ENCODE assay signal across 23 mouse cellular contexts in genomic region chr4:150846316-150846715, GRCm38 (mm10). TPM values are rescaled to one million over a fixed set of nuclear protein-coding genes. Genes with fewer than 3 reads are reported as not detected.
DNase-seq lines count a peak whose midpoint lies in the region; ATAC-seq and TF ChIP-seq lines count a peak whose summit lies in the region.
"Had no signal": no experiment of that assay in that cellular context is flagged by ENCODE, and none has a peak within 500 bp of the region (broad histone marks: within the 10 kb centered on the region; RNA-seq: fewer than 3 reads in every experiment).

No protein-coding gene starts in this region.

- TF ChIP-seq CTCF in heart, adult 2 months (IDR thresholded peaks at IDR 0.05), result no peak

- peak; percentile 58 for DNase-seq in embryonic facial prominence, embryonic 14.5 days (ENCODE audit: low spot score)
- DNase-seq in embryonic facial prominence, embryonic 10.5 days (ENCODE audit: low spot score), result no peak
- no peak for DNase-seq in heart, adult 2 months
- DNase-seq in midbrain, embryonic 14.5 days, result peak; percentile 56
- no peak for DNase-seq in adrenal gland, adult 8-10 months
- DNase-seq: adrenal gland, postnatal 10 days; B cell, adult 2 months; cerebellum, adult 18-20 months; cerebellum, adult 9-11 months; cerebellum, postnatal 36 days; gastrocnemius, postnatal 10 days; heart, adult 18-20 months; kidney, adult 18-20 months had no signal

- H3K27ac ChIP-seq in embryonic facial prominence, embryonic 14.5 days (replicated peaks; ENCODE audit: low read depth, low read length), result no peak overlapping the region
- no peak overlapping the region for H3K27ac ChIP-seq in embryonic facial prominence, embryonic 10.5 days (replicated peaks)
- H3K27ac ChIP-seq in heart, adult 2 months, result peak overlapping the region; percentile 11; the same call in 1 of the 2 replicates
- H3K27ac ChIP-seq in heart, embryonic 11.5 days (ENCODE audit: low read depth, low read length), result no peak overlapping the region
- H3K27ac ChIP-seq in midbrain, embryonic 14.5 days (replicated peaks; ENCODE audit: low read depth, low read length), result no peak overlapping the region
- no peak overlapping the region for H3K27ac ChIP-seq in midbrain, embryonic 16.5 days (ENCODE audit: low read length)
- H3K27ac ChIP-seq: embryonic facial prominence, embryonic 15.5 days; forebrain, embryonic 12.5 days; intestine, embryonic 15.5 days had no signal

- H3K9me3 ChIP-seq in embryonic facial prominence, embryonic 14.5 days (ENCODE audit: control insufficient read depth, low read length), result no peaks in the 10 kb centered on the region
- H3K9me3 ChIP-seq in embryonic facial prominence, embryonic 10.5 days, result no peaks in the 10 kb centered on the region
- H3K9me3 ChIP-seq in heart, embryonic 11.5 days (replicated peaks; ENCODE audit: control insufficient read depth, low read length), result no peaks in the 10 kb centered on the region
- no peaks in the 10 kb centered on the region for H3K9me3 ChIP-seq in midbrain, embryonic 14.5 days (ENCODE audit: control insufficient read depth, low read length)
- no peaks in the 10 kb centered on the region for H3K9me3 ChIP-seq in midbrain, embryonic 16.5 days (replicated peaks; ENCODE audit: control insufficient read depth, low read length, poor library complexity, severe bottlenecking)
- H3K9me3 ChIP-seq: embryonic facial prominence, embryonic 15.5 days; forebrain, embryonic 12.5 days; G1E; heart, embryonic 12.5 days; hindbrain, embryonic 10.5 days; intestine, embryonic 15.5 days had no signal

- H3K4me1 ChIP-seq in embryonic facial prominence, embryonic 14.5 days (ENCODE audit: control insufficient read depth, insufficient read depth, low read length), result no peaks in the 10 kb centered on the region
- peaks cover 9% of the 10 kb centered on the region for H3K4me1 ChIP-seq in embryonic facial prominence, embryonic 10.5 days
- H3K4me1 ChIP-seq in heart, adult 2 months (ENCODE audit: control insufficient read depth, insufficient read depth, low read length), result no peaks in the 10 kb centered on the region
- H3K4me1 ChIP-seq in heart, embryonic 11.5 days (ENCODE audit: control insufficient read depth, insufficient read depth, low read length), result no peaks in the 10 kb centered on the region
- peaks cover 9% of the 10 kb centered on the region; the same call in 1 of the 2 replicates for H3K4me1 ChIP-seq in midbrain, embryonic 14.5 days (ENCODE audit: control insufficient read depth, insufficient read depth, low read length)
- H3K4me1 ChIP-seq in midbrain, embryonic 16.5 days (ENCODE audit: control insufficient read depth, insufficient read depth, low read length), result no peaks in the 10 kb centered on the region
- H3K4me1 ChIP-seq: embryonic facial prominence, embryonic 15.5 days; intestine, embryonic 15.5 days had no signal

- H3K27me3 ChIP-seq in embryonic facial prominence, embryonic 14.5 days (replicated peaks; ENCODE audit: control insufficient read depth, insufficient read depth, low read length), result no peaks in the 10 kb centered on the region
- peaks cover 9% of the 10 kb centered on the region for H3K27me3 ChIP-seq in embryonic facial prominence, embryonic 10.5 days (replicated peaks; ENCODE audit: low read depth, poor library complexity, severe bottlenecking)
- no peaks in the 10 kb centered on the region; the same call in 1 of the 2 replicates for H3K27me3 ChIP-seq in heart, adult 2 months (ENCODE audit: control insufficient read depth, insufficient read depth, low read length)
- H3K27me3 ChIP-seq in heart, embryonic 11.5 days (ENCODE audit: control insufficient read depth, insufficient read depth, low read length), result no peaks in the 10 kb centered on the region
- no peaks in the 10 kb centered on the region for H3K27me3 ChIP-seq in midbrain, embryonic 14.5 days (ENCODE audit: control insufficient read depth, insufficient read depth, low read length)
- H3K27me3 ChIP-seq in midbrain, embryonic 16.5 days (ENCODE audit: control insufficient read depth, insufficient read depth, low read depth, low read length), result no peaks in the 10 kb centered on the region
- H3K27me3 ChIP-seq: embryonic facial prominence, embryonic 15.5 days; heart, embryonic 12.5 days; intestine, embryonic 15.5 days had no signal

- H3K4me3 ChIP-seq in embryonic facial prominence, embryonic 14.5 days (ENCODE audit: low read depth, low read length), result no peak overlapping the region
- H3K4me3 ChIP-seq in embryonic facial prominence, embryonic 10.5 days, result no peak overlapping the region
- no peak overlapping the region for H3K4me3 ChIP-seq in heart, adult 2 months
- H3K4me3 ChIP-seq in heart, embryonic 11.5 days (ENCODE audit: low read depth, low read length), result no peak overlapping the region
- no peak overlapping the region for H3K4me3 ChIP-seq in midbrain, embryonic 14.5 days (replicated peaks; ENCODE audit: low read depth, low read length)
- no peak overlapping the region for H3K4me3 ChIP-seq in midbrain, embryonic 16.5 days (ENCODE audit: low read depth, low read length)
- H3K4me3 ChIP-seq: embryonic facial prominence, embryonic 15.5 days; erythroblast, embryonic 14.5 days; forebrain, embryonic 12.5 days; heart, embryonic 12.5 days; hindbrain, embryonic 10.5 days; intestine, embryonic 15.5 days had no signal

- H3K9ac ChIP-seq in embryonic facial prominence, embryonic 14.5 days (ENCODE audit: low read depth, low read length), result no peak overlapping the region
- H3K9ac ChIP-seq in heart, adult 2 months (ENCODE audit: low read depth, low read length), result no peak overlapping the region
- no peak overlapping the region for H3K9ac ChIP-seq in heart, embryonic 11.5 days (ENCODE audit: low read depth, low read length)
- no peak overlapping the region for H3K9ac ChIP-seq in midbrain, embryonic 14.5 days (replicated peaks; ENCODE audit: low read length)
- no peak overlapping the region for H3K9ac ChIP-seq in midbrain, embryonic 16.5 days (ENCODE audit: low read depth, low read length)
- H3K9ac ChIP-seq: embryonic facial prominence, embryonic 15.5 days; forebrain, embryonic 12.5 days; heart, embryonic 12.5 days; intestine, embryonic 15.5 days had no signal

- TF ChIP-seq POLR2A in heart, adult 2 months (IDR thresholded peaks at IDR 0.05; ENCODE audit: insufficient read depth, low read depth, low read length), result no peak

- whole genome bisulfite sequencing in embryonic facial prominence, embryonic 14.5 days, result 77% methylated on average over 8 of the region's 8 CpGs
- WGBS in embryonic facial prominence, embryonic 10.5 days, result 79% methylated on average over 8 of the region's 8 CpGs
- WGBS in heart, adult 2 months, result 88% methylated on average over 8 of the region's 8 CpGs
- WGBS in heart, embryonic 11.5 days (ENCODE audit: insufficient replicate concordance), result 88% methylated on average over 8 of the region's 8 CpGs
- 16% methylated on average over 8 of the region's 8 CpGs for WGBS in midbrain, embryonic 14.5 days
- WGBS in midbrain, embryonic 16.5 days, result 14% methylated on average over 8 of the region's 8 CpGs

- TF ChIP-seq EP300 in heart, adult 2 months (IDR thresholded peaks at IDR 0.05; ENCODE audit: insufficient read depth, low read depth, low read length), result no peak

- H3K36me3 ChIP-seq in embryonic facial prominence, embryonic 14.5 days (ENCODE audit: control insufficient read depth, insufficient read depth, low read length), result no peaks in the 10 kb centered on the region
- no peaks in the 10 kb centered on the region for H3K36me3 ChIP-seq in embryonic facial prominence, embryonic 10.5 days (replicated peaks)
- H3K36me3 ChIP-seq in heart, adult 2 months (ENCODE audit: control insufficient read depth, insufficient read depth, low read length), result no peaks in the 10 kb centered on the region
- H3K36me3 ChIP-seq in heart, embryonic 11.5 days (ENCODE audit: control insufficient read depth, insufficient read depth, low read length), result no peaks in the 10 kb centered on the region
- H3K36me3 ChIP-seq in midbrain, embryonic 14.5 days (ENCODE audit: control insufficient read depth, insufficient read depth, low read length), result no peaks in the 10 kb centered on the region
- H3K36me3 ChIP-seq in midbrain, embryonic 16.5 days (ENCODE audit: control insufficient read depth, insufficient read depth, low read length), result no peaks in the 10 kb centered on the region
- H3K36me3 ChIP-seq: embryonic facial prominence, embryonic 15.5 days; forebrain, embryonic 12.5 days; G1E; heart, embryonic 12.5 days; hindbrain, embryonic 10.5 days; intestine, embryonic 15.5 days had no signal

- intact Hi-C loops in heart, adult 2 months (cut with DNase I), result no loop called here

- no peak overlapping the region for H3K4me2 ChIP-seq in embryonic facial prominence, embryonic 14.5 days (ENCODE audit: low read depth, low read length)
- H3K4me2 ChIP-seq in heart, embryonic 11.5 days, result no peak overlapping the region
- no peak overlapping the region for H3K4me2 ChIP-seq in midbrain, embryonic 14.5 days (ENCODE audit: low read length)
- no peak overlapping the region for H3K4me2 ChIP-seq in midbrain, embryonic 16.5 days (ENCODE audit: low read length)
- H3K4me2 ChIP-seq: embryonic facial prominence, embryonic 15.5 days; forebrain, embryonic 12.5 days; heart, embryonic 12.5 days; intestine, embryonic 15.5 days had no signal

- 0 out of 2 replicates have a peak, but pooled peaks have one; percentile 13 for ATAC-seq in embryonic facial prominence, embryonic 14.5 days (ENCODE audit: low read depth)
- ATAC-seq in heart, embryonic 11.5 days (replicated peaks; ENCODE audit: insufficient number of reproducible peaks, low FRiP score, low TSS enrichment), result no peak
- no peak for ATAC-seq in midbrain, embryonic 14.5 days (ENCODE audit: low FRiP score, low TSS enrichment)
- ATAC-seq in midbrain, embryonic 16.5 days, result no peak
- ATAC-seq: CD4-positive, CD25-positive, alpha-beta regulatory T cell, adult 4 months; intestine, embryonic 15.5 days had no signal

- H3K79me2 ChIP-seq in heart, adult 2 months (replicated peaks; ENCODE audit: control insufficient read depth, insufficient read depth, low read length), result no peaks in the 10 kb centered on the region

RNA-seq across cellular contexts. Expression of gene Errfi1, which starts 7.4 kb away (rescaled TPM):
- polyA plus RNA-seq in embryonic facial prominence, embryonic 14.5 days (2014; fragmentation: Nextera tagmentation; extraction: Ambion mirVana), result 25.5 and 26.7 TPM in 2 replicates
- polyA plus RNA-seq in embryonic facial prominence, embryonic 10.5 days (2016; fragmentation: Nextera tagmentation; extraction: Ambion mirVana), result 27.0 and 28.1 TPM in 2 replicates
- total RNA-seq in heart, adult 2 months (2021), result 10 to 100 TPM; 22.1 to 44.1 TPM
- 21.3 and 22.5 TPM in 2 replicates for polyA plus RNA-seq in heart, adult 2 months (2012; rRNA removed)
- polyA plus RNA-seq in heart, embryonic 11.5 days (2014; fragmentation: Nextera tagmentation; extraction: Ambion mirVana), result 17.0 and 20.7 TPM in 2 replicates
- polyA plus RNA-seq in midbrain, embryonic 14.5 days (2014; fragmentation: Nextera tagmentation; extraction: Ambion mirVana), result 20.1 and 25.3 TPM in 2 replicates
- polyA plus RNA-seq in midbrain, embryonic 16.5 days (2015; fragmentation: Nextera tagmentation; extraction: Ambion mirVana), result 22.1 and 22.7 TPM in 2 replicates
- total RNA-seq in adrenal gland, adult 8-10 months (2022), result 10 to 100 TPM; 17.9 to 44.0 (median 29.8) TPM
- polyA plus RNA-seq: erythroblast, embryonic 14.5 days; G1E had no signal

Comparison
In these comparisons a context has a peak if more than half of its experiments do, and no peak if none do; other contexts are left out.
1. DNase-seq: peak in embryonic facial prominence, embryonic 14.5 days (single experiment) and midbrain, embryonic 14.5 days (single experiment); none in embryonic facial prominence, embryonic 10.5 days (single experiment), heart, adult 2 months (0 of 2) and adrenal gland, adult 8-10 months (single experiment).